Mouse (Mus musculus) olfactory bulb, adult 2 months (tissue): ENCODE measurements around the gene Mafg.

ENCODE experiments used
- CTCF ChIP-seq: fragments of 200-500 bp; IDR thresholded peaks from 2 replicates; pipeline ENCODE4 v1.5.1; 2012; ENCODE audit warnings: low read depth, mild to moderate bottlenecking, low read length, moderate library complexity; ENCODE audit not compliant: insufficient read depth
- POLR2A ChIP-seq: fragments of 200-500 bp; IDR thresholded peaks from 2 replicates; pipeline ENCODE4 v1.6.1; 2012; ENCODE audit warnings: mild to moderate bottlenecking, low read depth, low read length, moderate library complexity; ENCODE audit not compliant: insufficient read depth

DNA sequence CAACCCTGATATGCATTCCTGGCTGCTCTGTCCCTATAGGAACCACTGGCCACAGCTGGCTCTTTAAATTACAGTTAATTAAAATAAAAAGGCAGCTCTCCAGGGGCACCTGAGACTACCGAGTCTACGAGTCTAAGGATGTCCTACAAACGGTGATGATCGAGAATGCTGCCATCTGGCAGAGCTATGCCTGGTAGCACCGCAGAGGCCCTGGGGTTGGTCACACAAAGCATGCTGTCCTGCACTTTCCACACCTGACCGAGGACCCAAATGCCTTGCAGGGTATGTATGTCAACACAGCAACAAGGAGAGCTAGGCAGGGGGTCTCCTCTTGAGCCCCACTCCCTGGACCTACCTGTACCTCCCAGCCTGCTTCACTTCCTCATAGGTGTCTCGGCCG, 19.4 kb downstream of the Mafg start:
- no peak for TF ChIP-seq POLR2A
- TF ChIP-seq CTCF: no peak
